Mouse (Mus musculus): ENCODE measurements around the gene Arhgap32. TPM values are rescaled to one million over a fixed set of nuclear protein-coding genes. Genes with fewer than 3 reads are reported as not detected.

Gene Arhgap32
- polyA plus RNA-seq, 1 experiment = 1.5 TPM

DNA sequence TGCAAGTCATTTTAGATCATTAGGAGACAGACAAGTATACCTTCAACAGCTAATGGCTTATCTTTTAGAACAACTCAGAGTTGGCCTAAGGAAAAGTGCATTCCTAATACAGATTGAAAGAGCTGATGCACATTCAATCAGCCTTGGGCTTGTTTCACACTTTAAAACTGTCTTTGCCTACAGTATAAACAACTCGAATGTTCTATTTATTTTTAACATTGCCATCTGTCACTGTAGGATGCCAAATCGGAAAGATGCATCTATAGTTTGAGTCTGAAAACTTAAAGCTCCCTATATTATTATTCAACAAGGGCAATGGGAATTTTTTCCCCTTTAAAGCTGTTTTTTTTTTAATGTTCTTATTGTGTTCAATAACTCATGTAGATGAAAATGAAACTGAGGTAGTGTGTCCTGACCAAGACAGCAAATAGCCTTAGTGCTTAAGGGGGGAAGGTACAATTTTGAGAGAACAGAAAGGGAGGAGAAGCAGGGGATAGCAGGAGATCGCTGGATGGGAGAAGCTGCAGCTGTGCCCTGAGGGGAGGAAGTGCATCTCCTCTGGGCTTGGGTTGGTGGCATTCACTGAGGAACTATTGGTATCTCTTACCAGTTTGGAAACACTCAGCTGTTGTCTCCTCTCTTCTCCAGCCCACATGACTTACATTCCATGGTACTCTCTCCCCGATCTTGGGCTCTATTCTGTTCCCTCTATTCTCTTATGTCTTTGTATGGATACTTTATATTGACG, 101.1 kb downstream of the Arhgap32 start:
- TF ChIP-seq CTCF (IDR thresholded peaks at IDR 0.05; ENCODE audit: extremely low read depth, insufficient read depth, insufficient read length, insufficient replicate concordance) (no peak), POLR2A (IDR thresholded peaks at IDR 0.05; ENCODE audit: low read depth, low read length) (no peak)
- Histone ChIP-seq H3K27me3 (ENCODE audit: control insufficient read depth, insufficient read depth, low read length) (no peaks in the 10 kb centered on the region), H3K36me3 (ENCODE audit: control insufficient read depth, insufficient read depth, low read length) (no peaks in the 10 kb centered on the region), H3K4me1 (ENCODE audit: control insufficient read depth, insufficient read depth, insufficient read length) (no peaks in the 10 kb centered on the region), H3K27ac (ENCODE audit: insufficient read depth, low read length) (no peak overlapping the region), H3K4me3 (ENCODE audit: extremely low read depth, insufficient read depth, insufficient read length) (no peak overlapping the region)
- 84% methylated on average over 5 of the region's 5 CpGs for WGBS
- no peak for DNase-seq (ENCODE audit: low read depth in 1 of 2, low spot score in 2 of 2)

DNA sequence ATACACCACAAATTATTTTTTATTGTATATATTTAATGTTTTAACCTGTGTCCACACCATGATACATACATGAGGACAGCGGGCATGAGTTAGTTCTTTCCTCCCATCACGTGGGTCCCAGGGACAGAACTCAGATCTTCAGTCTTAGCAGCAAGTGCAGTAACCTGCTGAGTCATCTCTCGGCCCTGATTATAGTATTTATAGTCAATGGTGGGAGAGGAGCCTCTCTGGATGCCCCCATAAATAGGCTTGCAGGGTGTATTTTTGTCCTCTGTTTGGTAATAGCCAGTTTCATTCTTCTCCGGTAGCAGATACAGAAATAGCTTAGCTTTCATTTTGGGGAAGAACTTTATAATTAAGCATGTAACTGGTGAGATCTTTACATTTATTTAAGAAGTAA, 103.5 kb downstream of the Arhgap32 start:
- H3K4me1 ChIP-seq (ENCODE audit: control insufficient read depth, insufficient read depth, insufficient read length) = no peaks in the 10 kb centered on the region
- DNase-seq (ENCODE audit: low read depth in 1 of 2, low spot score in 2 of 2) = no peak
- 66% methylated on average over 4 of the region's 4 CpGs for WGBS
- no peaks in the 10 kb centered on the region for H3K27me3 ChIP-seq (ENCODE audit: control insufficient read depth, insufficient read depth, low read length)
- no peak overlapping the region for H3K4me3 ChIP-seq (ENCODE audit: extremely low read depth, insufficient read depth, insufficient read length)
- H3K27ac ChIP-seq (ENCODE audit: insufficient read depth, low read length) = no peak overlapping the region
- TF ChIP-seq POLR2A (IDR thresholded peaks at IDR 0.05; ENCODE audit: low read depth, low read length) (no peak), CTCF (IDR thresholded peaks at IDR 0.05; ENCODE audit: extremely low read depth, insufficient read depth, insufficient read length, insufficient replicate concordance) (no peak)
- no peaks in the 10 kb centered on the region for H3K36me3 ChIP-seq (ENCODE audit: control insufficient read depth, insufficient read depth, low read length)

DNA sequence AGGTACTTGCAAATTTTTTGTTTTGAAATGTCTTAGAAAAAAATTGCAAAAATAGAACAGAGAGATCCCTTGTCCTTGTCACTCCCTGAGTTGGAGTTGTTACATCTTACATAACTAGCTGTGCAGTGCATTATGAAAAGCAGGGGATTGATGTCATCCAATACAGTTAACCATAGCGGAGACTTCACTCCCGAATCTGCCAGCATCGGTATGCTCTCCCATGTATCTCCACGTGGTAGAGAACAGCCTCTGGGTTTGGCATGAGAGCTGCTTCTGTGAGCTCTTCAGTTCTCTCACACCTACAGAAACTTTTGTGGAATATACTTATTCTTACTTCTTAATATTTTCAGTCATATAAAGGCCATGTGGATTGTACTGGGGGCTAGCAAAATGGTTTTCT, 106.2 kb downstream of the Arhgap32 start:
- H3K27me3 ChIP-seq (ENCODE audit: control insufficient read depth, insufficient read depth, low read length) = no peaks in the 10 kb centered on the region
- WGBS = 91% methylated on average over 4 of the region's 4 CpGs
- H3K4me3 ChIP-seq (ENCODE audit: extremely low read depth, insufficient read depth, insufficient read length) = no peak overlapping the region
- DNase-seq (ENCODE audit: low read depth in 1 of 2, low spot score in 2 of 2) = no peak
- no peak for TF ChIP-seq POLR2A (IDR thresholded peaks at IDR 0.05; ENCODE audit: low read depth, low read length)
- TF ChIP-seq CTCF (IDR thresholded peaks at IDR 0.05; ENCODE audit: extremely low read depth, insufficient read depth, insufficient read length, insufficient replicate concordance) = no peak
- H3K27ac ChIP-seq (ENCODE audit: insufficient read depth, low read length) = no peak overlapping the region
- H3K36me3 ChIP-seq (ENCODE audit: control insufficient read depth, insufficient read depth, low read length) = no peaks in the 10 kb centered on the region
- no peaks in the 10 kb centered on the region for H3K4me1 ChIP-seq (ENCODE audit: control insufficient read depth, insufficient read depth, insufficient read length)

DNA sequence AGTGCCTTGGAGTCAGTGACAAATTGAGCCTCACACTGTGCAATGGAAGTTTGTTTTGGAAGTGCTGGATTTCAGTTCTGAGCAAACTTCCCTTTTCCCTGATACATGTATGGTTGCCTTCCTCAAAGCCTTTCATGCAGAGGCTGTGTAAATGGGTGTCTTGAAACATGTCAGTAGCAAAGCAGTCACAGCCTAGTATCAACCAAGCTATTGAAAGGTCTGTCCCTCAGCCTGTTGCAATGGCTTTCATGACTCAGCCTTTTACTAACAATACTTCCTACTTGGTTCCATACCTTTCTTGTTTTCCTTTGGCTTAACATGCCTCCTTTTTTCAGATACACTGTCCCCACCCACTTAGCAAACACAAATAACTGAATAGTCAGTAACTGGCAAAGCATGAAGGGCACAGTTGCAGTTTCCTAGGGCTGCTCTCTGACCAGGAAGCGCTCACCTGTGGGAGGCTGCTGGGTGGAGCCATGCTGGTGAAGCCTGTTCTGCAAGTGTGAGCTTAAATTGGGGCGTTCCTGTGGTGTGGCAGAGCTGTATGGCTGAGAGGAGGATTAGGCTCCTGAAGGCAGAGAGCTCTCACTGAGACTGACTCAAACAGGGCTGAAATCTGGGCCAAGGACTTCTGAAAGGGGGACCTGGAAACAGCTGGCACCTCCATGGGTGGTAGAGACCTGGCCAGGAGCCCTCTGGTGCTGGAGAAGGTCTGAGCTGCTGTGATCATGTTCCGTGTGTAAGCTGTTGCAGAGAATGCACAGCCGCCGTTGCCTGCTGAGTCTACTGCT, 108.0 kb downstream of the Arhgap32 start:
- no peak overlapping the region for H3K4me3 ChIP-seq (ENCODE audit: extremely low read depth, insufficient read depth, insufficient read length)
- H3K36me3 ChIP-seq (ENCODE audit: control insufficient read depth, insufficient read depth, low read length) = no peaks in the 10 kb centered on the region
- no peaks in the 10 kb centered on the region for H3K4me1 ChIP-seq (ENCODE audit: control insufficient read depth, insufficient read depth, insufficient read length)
- no peaks in the 10 kb centered on the region for H3K27me3 ChIP-seq (ENCODE audit: control insufficient read depth, insufficient read depth, low read length)
- TF ChIP-seq CTCF (IDR thresholded peaks at IDR 0.05; ENCODE audit: extremely low read depth, insufficient read depth, insufficient read length, insufficient replicate concordance) (no peak), POLR2A (IDR thresholded peaks at IDR 0.05; ENCODE audit: low read depth, low read length) (no peak)
- no peak for DNase-seq (ENCODE audit: low read depth in 1 of 2, low spot score in 2 of 2)
- no peak overlapping the region for H3K27ac ChIP-seq (ENCODE audit: insufficient read depth, low read length)
- WGBS = 89% methylated on average over 5 of the region's 5 CpGs

DNA sequence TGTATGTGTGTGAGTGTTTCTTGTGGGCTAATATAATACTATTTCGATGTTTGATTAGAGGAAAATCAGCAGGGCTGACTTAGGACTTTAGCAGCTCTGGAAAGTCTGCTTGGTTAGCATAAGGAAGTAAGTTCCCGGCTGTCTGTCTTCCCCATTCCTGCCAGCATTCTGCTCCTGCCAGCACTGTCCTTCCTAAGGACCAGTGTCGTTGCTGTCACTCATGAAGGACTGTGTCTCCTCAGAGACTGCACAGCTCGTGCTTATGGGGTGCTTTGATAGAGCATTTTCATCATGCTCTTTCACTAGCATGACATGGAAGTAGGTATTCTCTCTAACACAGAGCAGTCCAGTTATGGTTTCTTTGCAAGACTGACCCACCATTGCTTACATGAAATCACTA, 109.0 kb downstream of the Arhgap32 start:
- WGBS = 86% methylated on average over 4 of the region's 4 CpGs
- Histone ChIP-seq H3K27me3 (ENCODE audit: control insufficient read depth, insufficient read depth, low read length) (no peaks in the 10 kb centered on the region), H3K4me3 (ENCODE audit: extremely low read depth, insufficient read depth, insufficient read length) (no peak overlapping the region), H3K4me1 (ENCODE audit: control insufficient read depth, insufficient read depth, insufficient read length) (no peaks in the 10 kb centered on the region), H3K27ac (ENCODE audit: insufficient read depth, low read length) (no peak overlapping the region), H3K36me3 (ENCODE audit: control insufficient read depth, insufficient read depth, low read length) (no peaks in the 10 kb centered on the region)
- no peak for DNase-seq (ENCODE audit: low read depth in 1 of 2, low spot score in 2 of 2)
- TF ChIP-seq POLR2A (IDR thresholded peaks at IDR 0.05; ENCODE audit: low read depth, low read length) (no peak), CTCF (IDR thresholded peaks at IDR 0.05; ENCODE audit: extremely low read depth, insufficient read depth, insufficient read length, insufficient replicate concordance) (no peak)

DNA sequence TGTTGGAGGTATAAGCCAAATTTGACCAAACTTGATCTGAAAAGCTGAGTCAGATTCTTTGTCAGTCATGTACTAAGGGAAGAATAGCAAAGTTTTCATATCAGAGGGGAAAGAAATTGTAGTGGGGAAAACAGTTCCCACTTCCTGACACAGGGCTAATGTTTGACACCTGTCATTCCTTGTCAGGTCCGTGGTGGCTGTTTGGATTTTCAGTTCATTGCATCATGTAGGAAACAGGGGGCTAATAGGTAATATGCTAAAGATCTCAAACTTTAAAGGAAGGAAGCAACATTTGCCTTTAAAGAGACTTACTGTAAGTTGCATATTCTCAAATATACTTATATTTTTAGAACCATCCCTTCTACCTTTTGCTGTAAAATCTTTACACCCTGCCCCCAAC, 109.6 kb downstream of the Arhgap32 start:
- WGBS = 62% methylated on average over 1 of the region's 1 CpGs
- no peak for DNase-seq (ENCODE audit: low read depth in 1 of 2, low spot score in 2 of 2)
- no peak overlapping the region for H3K4me3 ChIP-seq (ENCODE audit: extremely low read depth, insufficient read depth, insufficient read length)
- no peak for TF ChIP-seq POLR2A (IDR thresholded peaks at IDR 0.05; ENCODE audit: low read depth, low read length)
- no peaks in the 10 kb centered on the region for H3K4me1 ChIP-seq (ENCODE audit: control insufficient read depth, insufficient read depth, insufficient read length)
- no peaks in the 10 kb centered on the region for H3K27me3 ChIP-seq (ENCODE audit: control insufficient read depth, insufficient read depth, low read length)
- no peaks in the 10 kb centered on the region for H3K36me3 ChIP-seq (ENCODE audit: control insufficient read depth, insufficient read depth, low read length)
- H3K27ac ChIP-seq (ENCODE audit: insufficient read depth, low read length) = no peak overlapping the region

DNA sequence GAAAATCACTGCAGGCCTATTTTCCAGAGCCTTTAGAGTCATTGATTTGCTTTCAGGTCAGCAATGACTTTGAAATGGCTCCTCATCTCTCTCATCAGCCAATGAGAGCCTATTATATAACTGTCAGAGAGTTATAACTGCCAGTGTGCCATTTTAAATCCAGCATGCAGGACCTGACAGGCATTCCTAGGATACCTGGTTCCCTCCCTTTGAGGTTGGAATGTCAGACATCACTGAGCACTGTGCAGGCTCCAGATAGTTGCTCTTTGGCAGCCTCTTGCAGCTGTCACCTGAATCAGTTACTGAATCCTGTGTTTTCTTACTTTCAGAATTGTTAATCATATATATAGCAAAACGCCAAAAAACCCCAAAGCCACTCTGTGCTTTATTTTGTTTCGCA, 111.1 kb downstream of the Arhgap32 start:
- Histone ChIP-seq H3K4me3 (ENCODE audit: extremely low read depth, insufficient read depth, insufficient read length) (no peak overlapping the region), H3K4me1 (ENCODE audit: control insufficient read depth, insufficient read depth, insufficient read length) (no peaks in the 10 kb centered on the region), H3K27ac (ENCODE audit: insufficient read depth, low read length) (no peak overlapping the region), H3K27me3 (ENCODE audit: control insufficient read depth, insufficient read depth, low read length) (no peaks in the 10 kb centered on the region), H3K36me3 (ENCODE audit: control insufficient read depth, insufficient read depth, low read length) (no peaks in the 10 kb centered on the region)
- no peak for DNase-seq (ENCODE audit: low read depth in 1 of 2, low spot score in 2 of 2)
- TF ChIP-seq POLR2A (IDR thresholded peaks at IDR 0.05; ENCODE audit: low read depth, low read length) (no peak), CTCF (IDR thresholded peaks at IDR 0.05; ENCODE audit: extremely low read depth, insufficient read depth, insufficient read length, insufficient replicate concordance) (no peak)
- 76% methylated on average over 2 of the region's 2 CpGs for WGBS
